Mouse (Mus musculus) thymus, adult 2 months (tissue): ENCODE measurements around the gene Fbxl18.

ENCODE experiments used
- CTCF ChIP-seq: fragments of 200-500 bp; IDR thresholded peaks from 2 replicates; pipeline ENCODE4 v1.5.1; 2012; ENCODE audit warnings: mild to moderate bottlenecking, control low read depth, low read length, moderate library complexity, borderline replicate concordance; ENCODE audit not compliant: control insufficient read depth, poor library complexity, insufficient read depth; ENCODE audit errors: extremely low read depth
- POLR2A ChIP-seq: fragments of 200-500 bp; IDR thresholded peaks from 2 replicates; pipeline ENCODE4 v1.6.1; 2012; ENCODE audit warnings: mild to moderate bottlenecking, low read length, control low read depth, moderate library complexity; ENCODE audit not compliant: control insufficient read depth, poor library complexity, insufficient read depth; ENCODE audit errors: extremely low read depth

DNA sequence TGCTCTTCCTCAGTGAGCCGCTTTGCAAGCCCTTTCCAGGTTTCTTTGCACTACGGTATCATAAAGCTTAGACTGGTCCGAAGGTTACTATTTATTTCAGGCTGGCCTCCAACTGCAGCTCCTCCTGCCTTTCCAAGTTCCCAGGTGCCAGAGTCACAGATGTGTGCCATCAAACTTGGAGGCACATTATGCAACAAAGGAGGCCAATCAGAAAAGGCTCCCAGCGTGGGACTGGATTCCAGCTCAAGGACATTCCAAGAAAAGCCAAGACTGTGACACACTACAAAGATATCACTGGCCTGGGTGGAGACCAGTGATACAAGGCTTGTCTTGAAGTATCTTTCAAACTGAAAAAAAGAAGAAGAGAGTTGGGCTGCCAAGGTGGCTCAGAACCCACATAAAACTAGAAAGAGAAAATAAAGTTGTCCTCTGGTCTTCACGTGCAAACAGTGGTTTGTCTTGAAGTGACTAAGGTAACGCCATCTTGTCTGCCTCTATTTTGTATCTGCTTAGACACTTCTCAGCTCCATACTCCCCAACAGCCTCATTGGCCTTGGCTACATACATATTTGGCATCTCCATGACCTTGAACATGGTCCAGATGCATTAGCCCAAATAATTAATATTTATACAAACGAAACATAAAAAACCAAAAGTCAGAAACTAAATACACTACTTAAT is 2.5 kb upstream of the Fbxl18 start:
- TF ChIP-seq CTCF (no peak), POLR2A (no peak)
